Mouse (Mus musculus): Measurements from ENCODE around the gene Vps54. TPM values are rescaled to one million over a fixed set of nuclear protein-coding genes. Genes with fewer than 3 reads are reported as not detected.
"Not testable (repeated sequence)": the region's sequence is repeated elsewhere in the genome, so short reads cannot be mapped to it uniquely, and the experiment has no call there.

The Vps54 gene
- polyA plus RNA-seq, 1 experiment, result 6.3 TPM

DNA sequence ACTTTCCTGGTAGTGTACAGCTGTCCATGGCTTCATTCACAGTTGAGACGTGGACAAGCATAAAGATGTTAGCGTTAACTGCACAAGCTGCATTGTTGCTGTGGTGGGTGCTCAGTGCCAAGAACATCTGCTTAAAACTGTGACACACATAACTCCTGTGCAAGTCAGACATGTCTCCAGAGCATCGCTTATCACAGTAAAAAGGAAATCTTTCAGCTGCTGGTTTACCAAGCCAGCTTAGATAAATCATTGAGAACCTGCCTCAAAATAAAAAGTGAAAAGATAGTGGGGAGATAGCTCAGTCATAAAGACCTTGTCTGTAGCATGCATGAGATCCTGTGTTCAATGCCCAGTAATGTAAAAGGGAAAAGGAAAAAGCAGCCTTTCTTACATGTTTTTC, 47.3 kb downstream of the Vps54 start:
- Histone ChIP-seq H3K4me3 (ENCODE audit: insufficient read depth, poor library complexity, severe bottlenecking) (no peak overlapping the region), H3K79me2 (ENCODE audit: control insufficient read depth, insufficient read depth) (no peaks in the 10 kb centered on the region), H3K79me3 (ENCODE audit: low read depth) (peaks cover 4% of the 10 kb centered on the region), H3K36me3 (ENCODE audit: control insufficient read depth, insufficient read depth) (peaks cover 12% of the 10 kb centered on the region), H3K27me3 (ENCODE audit: control insufficient read depth, insufficient read depth, insufficient read length) (no peaks in the 10 kb centered on the region), H3ac (ENCODE audit: control insufficient read depth, insufficient read length, low read depth) (no peak overlapping the region)
- no peak for TF ChIP-seq CEBPB (IDR thresholded peaks at IDR 0.05; ENCODE audit: low read depth)
- no peak for TF ChIP-seq FOSL1 (IDR thresholded peaks at IDR 0.05; ENCODE audit: insufficient read depth, low read length, poor library complexity, severe bottlenecking)
- no peak for TF ChIP-seq MYOG (IDR thresholded peaks at IDR 0.05; ENCODE audit: control insufficient read depth, extremely low read depth, insufficient read length)
- TF ChIP-seq CTCF (IDR thresholded peaks at IDR 0.05; ENCODE audit: control insufficient read depth, insufficient read depth, insufficient read length), result no peak
- TF ChIP-seq MAX (IDR thresholded peaks at IDR 0.05), result no peak
- TF ChIP-seq MYOD1 (IDR thresholded peaks at IDR 0.05; ENCODE audit: control insufficient read depth, insufficient read length, low read depth), result no peak
- TF ChIP-seq USF1 (IDR thresholded peaks at IDR 0.05; ENCODE audit: low read depth), result no peak

DNA sequence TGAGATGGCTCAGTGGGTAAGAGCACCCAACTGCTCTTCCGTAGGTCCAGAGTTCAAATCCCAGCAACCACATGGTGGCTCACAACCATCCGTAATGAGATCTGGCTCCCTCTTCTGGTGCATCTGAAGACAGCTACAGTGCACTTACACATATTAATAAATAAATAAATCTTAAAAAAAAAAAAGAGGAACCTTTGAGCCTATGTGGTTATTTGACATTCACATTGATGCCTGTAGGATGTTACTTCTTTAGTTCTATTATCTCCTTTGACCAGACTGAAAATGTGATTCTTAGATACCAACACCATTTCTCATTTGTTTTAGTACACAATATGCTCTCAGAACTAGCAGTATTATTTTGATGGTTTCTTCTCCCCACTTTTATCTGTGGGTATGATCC, 49.1 kb downstream of the Vps54 start:
- H3ac ChIP-seq (ENCODE audit: control insufficient read depth, insufficient read length, low read depth); H3K27me3 ChIP-seq (ENCODE audit: control insufficient read depth, insufficient read depth, insufficient read length); H3K79me3 ChIP-seq (ENCODE audit: low read depth); H3K4me3 ChIP-seq (ENCODE audit: insufficient read depth, poor library complexity, severe bottlenecking); H3K79me2 ChIP-seq (ENCODE audit: control insufficient read depth, insufficient read depth): not testable (repeated sequence)
- H3K36me3 ChIP-seq (ENCODE audit: control insufficient read depth, insufficient read depth), result peaks cover 17% of the 10 kb centered on the region

DNA sequence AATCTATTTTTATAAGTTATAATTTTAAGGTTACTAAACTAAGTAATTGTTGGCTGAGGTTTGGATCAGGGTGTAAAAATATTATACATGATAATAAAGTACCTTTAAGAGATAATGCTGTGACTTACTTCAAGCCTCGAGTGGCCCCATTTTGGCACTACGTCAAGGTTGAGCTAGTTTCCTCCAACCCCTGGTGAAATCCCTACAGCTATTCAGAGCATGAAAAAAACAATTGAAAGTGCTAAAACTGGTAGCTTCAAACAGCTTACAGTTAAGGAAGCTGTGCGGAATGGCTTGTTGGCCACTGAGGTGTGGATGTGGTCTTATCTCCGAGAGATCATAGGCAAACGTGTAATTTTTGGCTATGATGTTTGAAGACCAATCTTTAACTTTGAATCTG, 56.4 kb downstream of the Vps54 start:
- Histone ChIP-seq H3K27me3 (ENCODE audit: control insufficient read depth, insufficient read depth, insufficient read length) (no peaks in the 10 kb centered on the region), H3K36me3 (ENCODE audit: control insufficient read depth, insufficient read depth) (peaks cover 27% of the 10 kb centered on the region), H3K4me3 (ENCODE audit: insufficient read depth, poor library complexity, severe bottlenecking) (no peak overlapping the region), H3K79me2 (ENCODE audit: control insufficient read depth, insufficient read depth) (no peaks in the 10 kb centered on the region), H3K79me3 (ENCODE audit: low read depth) (no peaks in the 10 kb centered on the region), H3ac (ENCODE audit: control insufficient read depth, insufficient read length, low read depth) (no peak overlapping the region)
- TF ChIP-seq MAX (IDR thresholded peaks at IDR 0.05) (no peak), FOSL1 (IDR thresholded peaks at IDR 0.05; ENCODE audit: insufficient read depth, low read length, poor library complexity, severe bottlenecking) (no peak), CEBPB (IDR thresholded peaks at IDR 0.05; ENCODE audit: low read depth) (no peak), MYOD1 (IDR thresholded peaks at IDR 0.05; ENCODE audit: control insufficient read depth, insufficient read length, low read depth) (no peak), USF1 (IDR thresholded peaks at IDR 0.05; ENCODE audit: low read depth) (no peak)

DNA sequence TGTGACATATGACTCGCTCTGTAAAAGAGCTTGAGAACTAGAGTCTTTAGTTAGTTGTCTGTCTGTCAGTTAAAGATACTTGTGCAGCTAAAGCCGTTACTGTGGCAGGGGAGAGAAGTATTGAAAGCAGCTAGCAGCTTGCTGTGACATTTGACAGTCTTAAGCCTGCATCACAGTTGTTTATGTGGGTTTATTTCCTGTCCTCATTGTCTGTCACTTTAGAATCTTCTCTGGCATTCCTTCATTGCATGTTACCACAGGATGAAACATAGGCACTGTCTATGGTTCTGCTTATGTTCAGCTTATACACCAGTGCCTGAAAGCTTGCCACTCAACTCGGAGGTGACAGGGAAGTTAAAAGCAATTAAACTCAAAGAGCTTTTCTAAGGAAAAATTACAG, 64.5 kb downstream of the Vps54 start:
- H3K79me3 ChIP-seq (ENCODE audit: low read depth), result no peaks in the 10 kb centered on the region
- H3K79me2 ChIP-seq (ENCODE audit: control insufficient read depth, insufficient read depth), result no peaks in the 10 kb centered on the region
- peaks cover 49% of the 10 kb centered on the region for H3K36me3 ChIP-seq (ENCODE audit: control insufficient read depth, insufficient read depth)
- TF ChIP-seq CTCF (IDR thresholded peaks at IDR 0.05; ENCODE audit: control insufficient read depth, insufficient read depth, insufficient read length), result no peak
- TF ChIP-seq MAX (IDR thresholded peaks at IDR 0.05), result no peak
- no peak for TF ChIP-seq USF1 (IDR thresholded peaks at IDR 0.05; ENCODE audit: low read depth)
- TF ChIP-seq FOSL1 (IDR thresholded peaks at IDR 0.05; ENCODE audit: insufficient read depth, low read length, poor library complexity, severe bottlenecking), result no peak
- TF ChIP-seq CEBPB (IDR thresholded peaks at IDR 0.05; ENCODE audit: low read depth), result no peak
- no peak for TF ChIP-seq MYOD1 (IDR thresholded peaks at IDR 0.05; ENCODE audit: control insufficient read depth, insufficient read length, low read depth)
- no peak for TF ChIP-seq MYOG (IDR thresholded peaks at IDR 0.05; ENCODE audit: control insufficient read depth, extremely low read depth, insufficient read length)
- no peak overlapping the region for H3K4me3 ChIP-seq (ENCODE audit: insufficient read depth, poor library complexity, severe bottlenecking)
- H3ac ChIP-seq (ENCODE audit: control insufficient read depth, insufficient read length, low read depth), result no peak overlapping the region
- no peaks in the 10 kb centered on the region for H3K27me3 ChIP-seq (ENCODE audit: control insufficient read depth, insufficient read depth, insufficient read length)

DNA sequence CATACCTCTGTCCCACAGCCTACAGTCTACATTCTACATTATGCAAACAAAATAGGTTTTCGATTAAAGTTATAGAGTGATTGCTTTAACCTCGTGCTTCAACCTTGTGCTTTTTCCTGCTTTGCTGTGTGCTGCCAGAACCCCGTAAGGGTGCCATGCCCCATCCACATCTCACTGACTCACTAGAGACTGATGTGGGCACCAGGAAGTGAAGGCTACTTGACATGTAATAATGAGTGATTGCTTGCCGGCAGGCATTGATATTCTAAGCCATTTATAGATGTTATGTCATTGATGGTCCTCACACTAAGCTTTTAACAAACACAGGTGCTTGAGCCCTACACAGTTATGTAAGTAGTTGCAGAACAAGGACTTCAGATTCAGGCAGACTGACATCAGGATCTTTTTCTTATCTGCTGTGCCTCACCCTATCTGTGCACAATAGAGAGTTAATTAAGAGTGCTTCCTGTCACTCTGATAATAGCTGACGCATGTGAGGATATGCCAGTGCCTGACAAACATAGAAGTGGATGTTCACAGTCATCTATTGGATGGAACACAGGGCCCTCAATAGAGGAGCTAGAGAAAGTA, 68.1 kb downstream of the Vps54 start:
- Histone ChIP-seq H3K79me3 (ENCODE audit: low read depth) (no peaks in the 10 kb centered on the region), H3K4me3 (ENCODE audit: insufficient read depth, poor library complexity, severe bottlenecking) (no peak overlapping the region), H3K79me2 (ENCODE audit: control insufficient read depth, insufficient read depth) (no peaks in the 10 kb centered on the region), H3K27me3 (ENCODE audit: control insufficient read depth, insufficient read depth, insufficient read length) (no peaks in the 10 kb centered on the region), H3K36me3 (ENCODE audit: control insufficient read depth, insufficient read depth) (peaks cover 40% of the 10 kb centered on the region), H3ac (ENCODE audit: control insufficient read depth, insufficient read length, low read depth) (no peak overlapping the region)
- TF ChIP-seq CEBPB (IDR thresholded peaks at IDR 0.05; ENCODE audit: low read depth) (no peak), USF1 (IDR thresholded peaks at IDR 0.05; ENCODE audit: low read depth) (no peak), MAX (IDR thresholded peaks at IDR 0.05) (no peak), MYOD1 (IDR thresholded peaks at IDR 0.05; ENCODE audit: control insufficient read depth, insufficient read length, low read depth) (no peak), FOSL1 (IDR thresholded peaks at IDR 0.05; ENCODE audit: insufficient read depth, low read length, poor library complexity, severe bottlenecking) (no peak), MYOG (IDR thresholded peaks at IDR 0.05; ENCODE audit: control insufficient read depth, extremely low read depth, insufficient read length) (no peak), CTCF (IDR thresholded peaks at IDR 0.05; ENCODE audit: control insufficient read depth, insufficient read depth, insufficient read length) (no peak)

DNA sequence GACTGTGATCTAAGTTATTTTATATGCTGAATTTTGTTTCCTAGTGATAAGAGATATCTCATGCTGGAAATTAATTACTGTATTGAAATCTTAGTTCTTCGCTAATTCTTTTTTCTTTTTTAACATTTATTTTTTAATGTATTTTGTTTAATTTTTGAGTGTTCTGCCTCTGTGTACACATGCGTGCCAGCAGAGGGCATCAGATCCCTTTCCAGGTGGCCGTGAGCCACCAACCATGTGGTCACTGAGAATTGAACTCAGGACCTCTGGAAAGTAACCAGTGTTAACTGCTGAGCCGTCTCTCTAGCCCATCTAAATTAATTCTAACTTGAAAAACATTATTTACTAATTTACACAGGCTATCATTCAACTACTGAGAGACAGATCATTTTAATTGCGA, 69.0 kb downstream of the Vps54 start:
- TF ChIP-seq MYOD1 (IDR thresholded peaks at IDR 0.05; ENCODE audit: control insufficient read depth, insufficient read length, low read depth), result no peak
- peak; percentile 12 for TF ChIP-seq CTCF (IDR thresholded peaks at IDR 0.05; ENCODE audit: control insufficient read depth, insufficient read depth, insufficient read length)
- no peak overlapping the region for H3ac ChIP-seq (ENCODE audit: control insufficient read depth, insufficient read length, low read depth)
- no peaks in the 10 kb centered on the region for H3K79me3 ChIP-seq (ENCODE audit: low read depth)
- no peak overlapping the region for H3K4me3 ChIP-seq (ENCODE audit: insufficient read depth, poor library complexity, severe bottlenecking)
- peaks cover 40% of the 10 kb centered on the region for H3K36me3 ChIP-seq (ENCODE audit: control insufficient read depth, insufficient read depth)
- H3K27me3 ChIP-seq (ENCODE audit: control insufficient read depth, insufficient read depth, insufficient read length), result no peaks in the 10 kb centered on the region
- no peaks in the 10 kb centered on the region for H3K79me2 ChIP-seq (ENCODE audit: control insufficient read depth, insufficient read depth)

All from C2C12 (cell line).